Mouse (Mus musculus): ENCODE results near the gene Vezt.

GRCm38 (mm10) chr10:93918701-93919100 lies 116.9 kb downstream of the Vezt start:
- TF ChIP-seq CTCF (IDR thresholded peaks at IDR 0.05; ENCODE audit: borderline replicate concordance, insufficient read depth, low read depth, low read length) (no peak), POLR2A (IDR thresholded peaks at IDR 0.05; ENCODE audit: borderline replicate concordance, insufficient read depth, low read length) (no peak)
